Comparison of ENCODE assay signal across 24 mouse cellular contexts in genomic region chr16:57038600-57038999, GRCm38 (mm10). TPM values are rescaled to one million over a fixed set of nuclear protein-coding genes. Genes with fewer than 3 reads are reported as not detected.
DNase-seq lines count a peak whose midpoint lies in the region; ATAC-seq and TF ChIP-seq lines count a peak whose summit lies in the region.
"Had no signal": no experiment of that assay in that cellular context is flagged by ENCODE, and none has a peak within 500 bp of the region (broad histone marks: within the 10 kb centered on the region; RNA-seq: fewer than 3 reads in every experiment).

No protein-coding gene starts in this region.

- 37% methylated on average over 5 of the region's 5 CpGs for WGBS in intestine, embryonic 16.5 days
- WGBS in intestine, postnatal 0 days: 35% methylated on average over 5 of the region's 5 CpGs
- 41% methylated on average over 5 of the region's 5 CpGs for WGBS in kidney, embryonic 16.5 days

- no peaks in the 10 kb centered on the region for H3K27me3 ChIP-seq in intestine, embryonic 16.5 days (replicated peaks; ENCODE audit: control insufficient read depth, insufficient read depth, low read length)
- H3K27me3 ChIP-seq in intestine, postnatal 0 days (replicated peaks; ENCODE audit: control insufficient read depth, insufficient read depth, low read length): no peaks in the 10 kb centered on the region
- H3K27me3 ChIP-seq in kidney, embryonic 16.5 days (ENCODE audit: insufficient read depth, low read length): no peaks in the 10 kb centered on the region
- H3K27me3 ChIP-seq: embryonic facial prominence, embryonic 12.5 days; forebrain, embryonic 13.5 days; forebrain, embryonic 15.5 days had no signal

- H3K27ac ChIP-seq in intestine, embryonic 16.5 days (ENCODE audit: low read length): no peak overlapping the region
- H3K27ac ChIP-seq in intestine, postnatal 0 days (ENCODE audit: low read depth, low read length): no peak overlapping the region
- H3K27ac ChIP-seq in kidney, embryonic 16.5 days (ENCODE audit: low read length): no peak overlapping the region
- H3K27ac ChIP-seq: embryonic facial prominence, embryonic 10.5 days; embryonic facial prominence, embryonic 12.5 days; forebrain, embryonic 13.5 days; forebrain, embryonic 15.5 days had no signal

- no peak overlapping the region for H3K4me3 ChIP-seq in intestine, embryonic 16.5 days (ENCODE audit: low read length)
- no peak overlapping the region for H3K4me3 ChIP-seq in intestine, postnatal 0 days (ENCODE audit: low read depth, low read length)
- no peak overlapping the region for H3K4me3 ChIP-seq in kidney, embryonic 16.5 days (ENCODE audit: low read length)
- H3K4me3 ChIP-seq: embryonic facial prominence, embryonic 10.5 days; embryonic facial prominence, embryonic 12.5 days; forebrain, embryonic 13.5 days; forebrain, embryonic 15.5 days had no signal

- H3K4me2 ChIP-seq in intestine, embryonic 16.5 days (ENCODE audit: low read depth, low read length): no peak overlapping the region
- H3K4me2 ChIP-seq in intestine, postnatal 0 days (replicated peaks; ENCODE audit: low read depth): no peak overlapping the region
- H3K4me2 ChIP-seq in kidney, embryonic 16.5 days (replicated peaks; ENCODE audit: low read depth, low read length): no peak overlapping the region
- H3K4me2 ChIP-seq: embryonic facial prominence, embryonic 12.5 days; forebrain, embryonic 13.5 days; forebrain, embryonic 15.5 days had no signal

- no peak for TF ChIP-seq CTCF in intestine, postnatal 0 days (IDR thresholded peaks at IDR 0.05; ENCODE audit: low read depth)

- H3K36me3 ChIP-seq in intestine, embryonic 16.5 days (ENCODE audit: control insufficient read depth, insufficient read depth, low read length): no peaks in the 10 kb centered on the region
- H3K36me3 ChIP-seq in intestine, postnatal 0 days (ENCODE audit: control insufficient read depth, insufficient read depth): no peaks in the 10 kb centered on the region
- H3K36me3 ChIP-seq in kidney, embryonic 16.5 days (ENCODE audit: insufficient read depth, low read length): no peaks in the 10 kb centered on the region
- H3K36me3 ChIP-seq: embryonic facial prominence, embryonic 10.5 days; embryonic facial prominence, embryonic 12.5 days; forebrain, embryonic 15.5 days; G1E had no signal

- no peak overlapping the region for H3K9ac ChIP-seq in intestine, embryonic 16.5 days (ENCODE audit: low read depth, low read length)
- no peak overlapping the region for H3K9ac ChIP-seq in intestine, postnatal 0 days (ENCODE audit: low read depth, low read length)
- H3K9ac ChIP-seq in kidney, embryonic 16.5 days (replicated peaks; ENCODE audit: low read length): no peak overlapping the region
- H3K9ac ChIP-seq: embryonic facial prominence, embryonic 12.5 days; forebrain, embryonic 13.5 days; forebrain, embryonic 15.5 days had no signal

- H3K9me3 ChIP-seq in intestine, embryonic 16.5 days (ENCODE audit: control insufficient read depth, low read length): no peaks in the 10 kb centered on the region
- no peaks in the 10 kb centered on the region for H3K9me3 ChIP-seq in intestine, postnatal 0 days (ENCODE audit: control insufficient read depth)
- H3K9me3 ChIP-seq in kidney, embryonic 16.5 days (ENCODE audit: low read length): no peaks in the 10 kb centered on the region
- H3K9me3 ChIP-seq: embryonic facial prominence, embryonic 10.5 days; embryonic facial prominence, embryonic 12.5 days; forebrain, embryonic 13.5 days; forebrain, embryonic 15.5 days; G1E had no signal

- H3K4me1 ChIP-seq in intestine, embryonic 16.5 days (ENCODE audit: control insufficient read depth, insufficient read depth, low read length): no peaks in the 10 kb centered on the region
- H3K4me1 ChIP-seq in intestine, postnatal 0 days (replicated peaks; ENCODE audit: control insufficient read depth, insufficient read depth, low read length): no peaks in the 10 kb centered on the region
- no peaks in the 10 kb centered on the region for H3K4me1 ChIP-seq in kidney, embryonic 16.5 days (ENCODE audit: insufficient read depth, low read length)
- H3K4me1 ChIP-seq: embryonic facial prominence, embryonic 10.5 days; embryonic facial prominence, embryonic 12.5 days; forebrain, embryonic 13.5 days; forebrain, embryonic 15.5 days had no signal

- ATAC-seq in intestine, embryonic 16.5 days: 0 out of 2 replicates have a peak, but pooled peaks have one; percentile 62
- no peak for ATAC-seq in intestine, postnatal 0 days
- peak; percentile 82; the same call in 1 of the 2 replicates for ATAC-seq in kidney, embryonic 16.5 days (ENCODE audit: low FRiP score, low TSS enrichment)
- ATAC-seq: activated CD4-positive, CD25-positive, alpha-beta regulatory T cell, adult 4 months; CD4-positive, CD25-positive, alpha-beta regulatory T cell, adult 4 months; forebrain, embryonic 13.5 days; forebrain, embryonic 15.5 days; Patski had no signal

- DNase-seq in kidney, adult 9 months: peak; percentile 7
- DNase-seq in kidney, adult 18-20 months: no peak
- DNase-seq in kidney, postnatal 36 days: no peak
- DNase-seq: adrenal gland, adult 8-10 months; adrenal gland, postnatal 14 days; adrenal gland, postnatal 36 days; B cell, adult 2 months; cerebellum, adult 11-12 months; cerebellum, adult 2 months; cerebellum, adult 9-10 months; cerebellum, postnatal 10 days; cerebellum, postnatal 25 days had no signal

RNA-seq across cellular contexts. Expression of gene Tmem45a2, which starts 32.6 kb away (rescaled TPM):
- polyA plus RNA-seq in intestine, embryonic 16.5 days (2015; fragmentation: Nextera tagmentation; extraction: Ambion mirVana): 0.05 and 0.20 TPM in 2 replicates
- 0.18 and 0.30 TPM in 2 replicates for polyA plus RNA-seq in intestine, postnatal 0 days (2015; fragmentation: Nextera tagmentation; extraction: Ambion mirVana)
- 0.09 and 0.13 TPM in 2 replicates for polyA plus RNA-seq in kidney, embryonic 16.5 days (2015; fragmentation: Nextera tagmentation; extraction: Ambion mirVana)
- polyA plus RNA-seq: CD4-positive, CD25-positive, alpha-beta regulatory T cell, adult 4 months; embryonic facial prominence, embryonic 10.5 days; forebrain, embryonic 11.5 days; forebrain, embryonic 13.5 days; forebrain, embryonic 15.5 days; G1E; Patski had no signal
